Mouse (Mus musculus) T-helper 17 cell (primary cell): Measurements from ENCODE around the gene Apip.

ENCODE experiments used
- in situ Hi-C, 2 experiments: fragments of 300-600 bp; cut with MboI, MseI; formaldehyde crosslinking; loops; 1 replicate in 1 of 2; 2 replicates in 1 of 2; pipeline ENCODE4 v1.15.1; 2025; ENCODE audit warnings: high pct_unique_total_duplicates in 2 of 2

The Apip gene

DNA sequence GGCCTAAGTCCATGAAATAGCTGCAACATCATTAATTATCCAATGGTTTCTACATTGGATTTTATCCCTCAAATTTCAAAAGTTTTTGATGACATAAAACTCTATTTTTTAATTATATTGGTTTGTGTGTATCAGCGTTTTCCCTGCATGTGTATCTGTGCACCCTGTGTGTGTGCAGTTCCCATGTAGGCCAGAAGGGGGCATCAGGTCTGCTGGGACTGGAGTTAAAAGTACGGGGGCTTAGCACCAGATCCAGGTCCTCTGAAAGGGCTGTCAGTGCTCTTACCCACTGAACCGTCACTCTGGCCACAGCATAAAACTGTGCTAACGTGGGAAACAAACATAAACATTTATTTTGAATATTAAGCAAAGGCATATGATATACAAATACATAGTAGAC, 14.6 kb downstream of the Apip start:
- in situ Hi-C loops: loop anchor here (5.0 to 25.0 kb wide), 4 partner anchors 259 to 1787 kb away; no protein-coding TSS in a partner anchor

DNA sequence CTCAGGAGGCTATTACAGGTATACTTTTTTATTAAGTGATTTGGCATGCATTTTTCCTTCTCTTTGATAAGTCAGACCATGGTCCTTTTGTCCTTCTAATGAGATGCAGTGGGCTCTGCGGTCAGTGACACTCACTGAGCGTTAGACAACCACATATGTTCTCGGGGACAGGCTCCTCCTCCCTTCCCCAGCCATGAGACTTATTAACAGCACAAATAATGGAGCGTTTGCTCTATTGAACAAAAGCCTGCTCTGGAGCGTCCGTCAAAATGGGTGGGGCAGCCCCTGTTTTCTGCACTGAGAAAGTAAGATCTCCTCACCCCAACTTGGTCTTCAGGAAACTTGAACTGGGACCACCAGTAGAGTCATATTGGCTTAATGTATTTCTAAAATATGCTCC, 16.0 kb downstream of the Apip start:
- in situ Hi-C loops: loop anchor here (5.0 to 25.0 kb wide), 4 partner anchors 258 to 1785 kb away; no protein-coding TSS in a partner anchor

DNA sequence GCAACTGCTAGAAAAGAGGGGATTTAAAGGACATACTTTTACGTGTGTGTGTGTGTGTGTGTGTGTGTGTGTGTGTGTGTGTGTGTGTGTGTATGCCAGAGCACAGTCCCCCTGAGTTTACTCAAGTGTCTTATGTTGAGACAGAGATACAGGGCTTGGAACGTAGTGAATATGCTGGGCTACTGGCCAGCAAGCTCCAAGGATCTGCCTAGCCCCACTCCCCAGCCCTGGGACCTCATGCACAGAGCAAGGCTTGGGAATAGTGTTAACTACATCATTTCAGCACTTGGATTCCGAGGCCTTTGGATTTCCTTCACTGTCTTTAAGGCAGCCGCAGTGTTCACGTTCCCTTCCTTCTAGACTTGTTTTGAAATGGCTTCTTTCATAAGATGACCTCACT, 29.1 kb downstream of the Apip start:
- in situ Hi-C loops: no loop called here

DNA sequence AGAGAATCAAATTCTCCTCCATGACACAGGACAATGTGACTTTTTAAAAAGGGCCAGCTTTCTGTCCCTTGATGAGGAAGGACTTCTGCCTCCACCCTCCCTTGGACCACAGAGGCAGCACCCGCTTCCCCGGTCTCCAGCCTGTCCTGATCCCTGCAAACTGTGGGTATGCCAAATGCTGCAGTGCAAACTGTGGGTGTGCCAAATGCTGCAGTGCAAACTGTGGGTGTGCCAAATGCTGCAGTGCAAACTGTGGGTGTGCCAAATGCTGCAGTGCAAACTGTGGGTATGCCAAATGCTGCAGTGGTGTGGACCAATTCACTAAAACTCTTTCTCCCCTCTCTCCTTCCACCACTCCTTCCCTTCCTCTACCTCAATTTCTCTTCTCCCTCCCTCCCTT, 32.7 kb downstream of the Apip start:
- in situ Hi-C loops: no loop called here

DNA sequence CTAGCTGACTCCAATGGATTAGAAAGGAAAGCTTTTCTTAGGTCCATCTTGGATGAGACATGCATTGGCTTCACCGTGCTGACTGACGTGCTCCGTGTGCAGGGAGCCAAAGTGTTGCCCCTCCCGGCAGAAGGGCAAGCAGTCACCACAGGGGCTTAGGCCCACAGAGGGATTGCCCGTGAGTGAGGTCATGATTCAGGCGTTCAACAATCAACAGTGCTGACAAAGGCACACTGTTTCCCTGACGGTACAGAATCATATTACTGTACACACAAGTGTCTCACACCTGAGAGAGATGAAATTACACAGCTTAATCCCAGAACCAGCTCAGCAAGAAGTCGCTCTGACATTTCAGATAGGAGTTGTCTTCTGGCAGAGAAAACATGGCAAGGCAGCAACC, 38.2 kb downstream of the Apip start:
- in situ Hi-C loops: no loop called here

DNA sequence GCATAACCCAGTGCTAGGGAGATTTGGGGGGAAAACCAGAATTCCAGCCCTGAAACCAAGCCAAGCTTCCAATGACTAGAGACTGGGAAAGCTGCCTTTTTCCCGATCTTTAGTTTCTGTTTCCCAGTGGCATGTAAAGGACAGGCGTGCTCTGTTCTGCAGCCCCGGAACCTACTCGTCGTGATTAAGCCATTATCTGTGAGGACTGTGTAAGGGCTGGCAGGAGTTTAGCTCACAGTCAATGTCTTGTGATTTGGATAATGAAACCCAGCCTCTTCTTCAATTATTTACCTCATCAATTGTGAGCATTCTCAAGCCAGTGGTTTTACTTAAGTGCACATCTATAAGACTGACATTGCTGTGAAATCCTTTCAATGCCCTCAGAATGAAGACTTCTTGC, 43.7 kb downstream of the Apip start:
- in situ Hi-C loops: no loop called here

DNA sequence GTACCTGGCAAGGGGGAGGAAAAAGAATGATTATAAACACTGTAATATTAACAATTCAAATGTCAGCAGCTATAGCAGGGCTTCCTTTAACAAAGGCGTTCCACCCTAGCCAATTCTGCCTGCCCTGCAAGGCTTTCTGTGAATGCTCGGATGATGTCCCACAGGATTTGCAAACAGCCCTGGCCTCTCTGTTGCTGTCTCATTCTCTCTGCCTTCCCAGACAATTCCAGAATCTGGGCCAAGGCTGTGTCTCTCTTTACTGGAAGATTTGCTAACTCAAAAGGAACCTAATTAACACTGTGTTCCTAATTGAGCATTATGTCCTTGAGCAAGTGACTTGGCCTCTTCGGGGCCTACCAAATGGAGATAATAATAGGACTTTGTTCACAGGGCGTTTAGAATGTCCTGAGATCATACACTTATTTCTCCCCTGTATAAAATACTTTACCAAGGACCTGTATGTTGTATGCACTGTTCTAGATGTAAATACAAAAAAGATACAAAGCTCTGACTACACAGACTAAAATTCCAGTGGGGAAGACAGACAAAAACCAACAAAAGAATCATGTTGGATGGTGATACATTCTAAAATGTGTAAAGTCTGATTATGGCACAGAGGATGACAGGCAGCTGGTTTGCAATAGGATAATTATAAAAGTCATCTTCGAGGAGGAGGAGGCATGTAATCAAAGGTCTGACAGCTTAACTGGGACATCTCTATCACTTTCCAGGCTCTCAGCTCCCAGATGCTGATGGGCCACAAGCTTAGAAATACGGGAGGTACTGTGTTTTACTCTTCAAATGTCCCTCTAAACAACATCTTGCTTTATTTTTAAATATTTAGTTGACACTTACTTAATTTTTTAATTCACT, 45.1 kb downstream of the Apip start:
- in situ Hi-C loops: no loop called here

DNA sequence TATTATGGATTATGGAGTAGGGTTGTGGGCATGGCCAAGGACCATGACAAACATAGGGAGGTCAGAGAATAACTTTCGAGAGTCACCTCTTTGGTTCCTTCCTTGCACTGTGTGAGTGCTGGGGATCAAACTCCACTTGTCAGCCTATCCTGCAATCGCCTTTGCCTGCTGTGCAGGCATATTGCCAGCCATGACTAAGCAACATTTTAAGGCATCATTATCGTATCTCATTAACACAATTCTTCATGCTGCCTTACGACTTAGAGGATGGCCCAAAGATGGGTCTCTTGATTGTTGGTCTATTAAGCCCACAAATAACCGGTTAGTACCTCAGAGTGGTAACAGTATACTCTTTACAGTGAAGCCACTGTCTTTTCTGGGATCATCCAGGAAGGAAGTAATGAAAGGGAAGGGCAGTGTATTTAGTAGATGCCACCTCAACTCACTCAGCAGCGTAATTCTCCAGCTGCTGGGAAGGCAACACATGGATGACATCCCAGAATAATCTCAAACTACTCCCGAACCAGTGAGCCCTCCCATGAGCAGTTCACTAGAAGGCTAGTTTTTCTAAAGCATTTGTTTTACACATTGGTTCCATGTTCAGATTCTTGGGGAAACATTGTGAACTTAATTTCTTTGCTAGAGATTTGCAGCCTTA, 45.9 kb downstream of the Apip start:
- in situ Hi-C loops: no loop called here

DNA sequence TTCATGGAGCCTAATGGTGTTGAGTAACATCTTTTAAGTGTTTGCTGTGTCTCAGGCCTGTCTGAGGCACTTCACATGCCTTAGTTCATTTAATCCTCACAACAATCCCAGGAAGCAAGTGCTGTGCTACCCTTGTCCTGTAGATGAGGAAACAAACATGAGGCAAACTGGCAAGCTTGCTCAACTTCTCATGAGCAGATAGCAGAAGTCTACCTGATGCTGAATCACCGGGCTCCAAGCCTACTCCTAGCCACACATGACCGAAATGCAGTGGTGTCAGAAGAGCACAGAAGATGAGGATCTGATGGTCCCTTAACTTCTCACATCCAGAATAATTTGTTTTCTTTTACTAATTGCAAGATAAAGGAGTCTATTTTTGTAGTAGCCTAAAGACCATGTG, 56.2 kb downstream of the Apip start:
- in situ Hi-C loops: no loop called here

DNA sequence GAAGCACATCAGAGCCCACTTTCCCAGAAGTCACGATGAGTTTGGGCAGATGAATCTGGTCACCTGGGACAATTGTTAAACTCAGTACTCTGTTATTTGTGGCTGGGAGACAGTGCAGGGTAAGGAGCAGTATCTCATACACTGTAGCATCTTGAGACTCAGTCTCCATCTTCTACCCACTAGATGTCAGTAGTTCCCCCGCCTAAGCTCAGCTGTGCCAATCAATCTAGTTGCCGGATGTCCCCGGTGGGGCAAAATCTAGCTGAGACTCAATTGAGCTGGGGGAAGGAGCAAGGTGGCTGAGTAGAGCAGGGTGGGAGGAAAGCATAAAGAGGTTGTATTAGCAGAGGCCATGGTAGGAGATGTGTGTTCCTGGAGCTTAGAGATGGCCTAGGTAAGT, 57.7 kb downstream of the Apip start:
- in situ Hi-C loops: no loop called here

DNA sequence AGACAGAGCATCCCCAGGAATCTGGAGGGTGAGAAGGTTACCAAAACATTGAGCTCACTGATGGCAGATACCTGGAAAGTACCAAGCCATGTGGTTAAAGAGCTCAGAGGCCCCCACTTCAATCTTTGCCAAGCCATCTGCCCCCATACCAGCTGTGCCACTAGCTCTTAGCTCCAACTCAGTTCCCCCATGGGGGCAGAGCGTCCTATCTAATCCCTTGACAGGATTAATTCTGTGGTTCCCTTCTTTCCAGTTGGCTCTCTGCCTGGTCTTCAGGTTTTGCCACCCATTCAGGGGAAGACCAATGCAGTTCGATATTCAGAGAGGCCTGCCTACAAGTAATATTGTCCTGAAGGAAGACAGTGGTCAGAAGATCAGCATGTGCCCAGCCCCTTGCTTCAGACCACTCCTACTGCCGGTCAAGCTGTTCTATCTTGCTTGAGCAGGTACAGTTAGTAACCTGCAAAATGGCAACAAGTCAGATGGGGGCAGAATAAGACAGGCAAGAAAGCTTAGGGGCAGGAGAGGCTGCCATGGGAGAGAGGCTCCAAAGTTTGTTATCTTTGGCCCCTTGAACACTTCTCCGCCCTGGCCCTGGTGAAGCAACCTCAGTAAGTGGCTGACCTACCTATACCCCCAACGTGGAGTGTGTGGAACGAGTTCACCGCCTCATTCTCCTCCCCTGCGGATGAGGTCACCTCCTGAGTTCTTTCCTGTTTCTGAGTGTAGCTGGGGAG, 65.2 kb downstream of the Apip start:
- in situ Hi-C loops: no loop called here
